9 mouse cellular contexts compared by ENCODE assay signal in the genomic region with DNA sequence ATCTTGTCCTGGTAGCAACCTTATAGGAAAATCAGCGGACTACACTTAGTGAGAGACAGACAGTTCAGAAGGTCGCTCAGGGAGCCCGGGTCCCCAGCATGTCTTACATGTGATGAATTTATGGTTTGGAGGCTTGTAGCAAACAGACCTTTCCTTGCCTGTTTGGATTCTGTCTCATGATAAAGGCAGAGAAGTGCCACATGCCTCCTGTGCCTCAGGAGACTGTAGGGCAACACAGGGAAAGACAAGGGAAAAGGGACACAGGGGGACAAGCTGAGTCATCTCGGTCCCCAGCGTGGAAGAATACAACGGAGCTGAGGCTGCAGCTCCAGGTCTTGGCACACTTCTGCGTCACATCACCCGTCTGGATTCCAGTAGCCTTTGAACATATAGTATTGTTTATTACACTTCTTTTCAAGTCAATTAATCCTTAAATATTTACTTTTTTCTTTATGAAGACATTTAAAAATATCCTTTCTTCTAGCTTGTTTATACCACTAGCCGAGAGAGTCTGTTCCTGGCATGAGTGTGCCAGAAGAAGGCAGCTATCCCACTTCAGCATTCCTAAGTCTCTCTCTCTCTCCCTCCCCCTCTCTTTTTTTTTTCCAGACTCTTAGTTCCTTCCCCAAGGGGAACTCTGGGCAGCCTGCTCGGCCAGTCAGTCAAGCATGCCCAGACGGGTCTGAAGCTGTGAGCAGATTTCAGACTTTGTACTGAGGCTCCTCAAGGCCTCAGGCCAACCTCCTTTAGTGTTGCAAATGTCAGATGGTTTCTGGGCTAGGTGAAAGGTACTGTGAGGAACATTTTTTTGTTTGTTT.
A peak's percentile ranks its signal among the peaks of the same experiment; 100 is the strongest.
DNase-seq lines count a peak whose midpoint lies in the region; ATAC-seq and TF ChIP-seq lines count a peak whose summit lies in the region.
"Had no signal": no experiment of that assay in that cellular context is flagged by ENCODE, and none has a peak within 500 bp of the region (broad histone marks: within the 10 kb centered on the region; RNA-seq: fewer than 3 reads in every experiment).

No protein-coding gene starts in this region.

- no peak for ATAC-seq in midbrain, postnatal 0 days (ENCODE audit: low FRiP score)
- ATAC-seq in stomach, embryonic 16.5 days (ENCODE audit: insufficient read depth, low FRiP score): peak; percentile 88

- no peaks in the 10 kb centered on the region for H3K36me3 ChIP-seq in midbrain, postnatal 0 days (ENCODE audit: insufficient read depth, low read length)
- no peaks in the 10 kb centered on the region for H3K36me3 ChIP-seq in midbrain, embryonic 10.5 days
- H3K36me3 ChIP-seq in stomach, embryonic 16.5 days (ENCODE audit: control insufficient read depth, insufficient read depth, low read length): no peaks in the 10 kb centered on the region
- H3K36me3 ChIP-seq: liver, embryonic 13.5 days had no signal

- WGBS in midbrain, postnatal 0 days: 52% methylated on average over 11 of the region's 11 CpGs
- 61% methylated on average over 11 of the region's 11 CpGs for WGBS in midbrain, embryonic 10.5 days
- 24% methylated on average over 11 of the region's 11 CpGs for WGBS in stomach, embryonic 16.5 days

- H3K27ac ChIP-seq in midbrain, postnatal 0 days (ENCODE audit: low read depth, low read length): no peak overlapping the region
- H3K27ac ChIP-seq in midbrain, embryonic 10.5 days (replicated peaks): no peak overlapping the region
- H3K27ac ChIP-seq in embryonic fibroblast, embryonic 13.5 days (ENCODE audit: insufficient read depth, low read length): peak overlapping the region; percentile 13; the same call in 1 of the 2 replicates
- peak overlapping the region; percentile 56 for H3K27ac ChIP-seq in stomach, embryonic 16.5 days (ENCODE audit: low read length)
- H3K27ac ChIP-seq: liver, embryonic 13.5 days had no signal

- H3K4me1 ChIP-seq in midbrain, postnatal 0 days (ENCODE audit: insufficient read depth, low read length): no peaks in the 10 kb centered on the region; the same call in 1 of the 2 replicates
- peaks cover 9% of the 10 kb centered on the region for H3K4me1 ChIP-seq in midbrain, embryonic 10.5 days
- no peaks in the 10 kb centered on the region for H3K4me1 ChIP-seq in embryonic fibroblast, embryonic 13.5 days (ENCODE audit: control insufficient read depth, insufficient read depth, low read length)
- H3K4me1 ChIP-seq in stomach, embryonic 16.5 days (ENCODE audit: control insufficient read depth, insufficient read depth, low read length): peaks cover 3% of the 10 kb centered on the region; the same call in 1 of the 2 replicates

- no peak for TF ChIP-seq CTCF in midbrain, postnatal 0 days (IDR thresholded peaks at IDR 0.05)
- no peak for TF ChIP-seq CTCF in embryonic fibroblast, embryonic 13.5 days (IDR thresholded peaks at IDR 0.05; ENCODE audit: borderline replicate concordance, insufficient read depth, low read length)

- no peaks in the 10 kb centered on the region for H3K27me3 ChIP-seq in midbrain, postnatal 0 days (ENCODE audit: insufficient read depth, low read length)
- H3K27me3 ChIP-seq in midbrain, embryonic 10.5 days (ENCODE audit: low read depth, poor library complexity, severe bottlenecking): no peaks in the 10 kb centered on the region
- no peaks in the 10 kb centered on the region for H3K27me3 ChIP-seq in stomach, embryonic 16.5 days (ENCODE audit: control insufficient read depth, insufficient read depth, low read length)
- H3K27me3 ChIP-seq: liver, embryonic 13.5 days had no signal

- H3K9me3 ChIP-seq in midbrain, postnatal 0 days (ENCODE audit: low read length): no peaks in the 10 kb centered on the region
- H3K9me3 ChIP-seq in midbrain, embryonic 10.5 days (replicated peaks): no peaks in the 10 kb centered on the region
- H3K9me3 ChIP-seq in stomach, embryonic 16.5 days (replicated peaks; ENCODE audit: control insufficient read depth, low read length): no peaks in the 10 kb centered on the region; the same call in 1 of the 2 replicates
- H3K9me3 ChIP-seq: liver, embryonic 13.5 days had no signal

- H3K9ac ChIP-seq in midbrain, postnatal 0 days (replicated peaks; ENCODE audit: low read length, poor library complexity, severe bottlenecking): no peak overlapping the region
- H3K9ac ChIP-seq in stomach, embryonic 16.5 days (ENCODE audit: low read length): no peak overlapping the region
- H3K9ac ChIP-seq: liver, embryonic 13.5 days had no signal

- H3K4me3 ChIP-seq in midbrain, postnatal 0 days (ENCODE audit: low read depth, low read length): no peak overlapping the region
- H3K4me3 ChIP-seq in midbrain, embryonic 10.5 days: no peak overlapping the region
- H3K4me3 ChIP-seq in embryonic fibroblast, embryonic 13.5 days (ENCODE audit: insufficient read depth, low read length): no peak overlapping the region
- no peak overlapping the region for H3K4me3 ChIP-seq in stomach, embryonic 16.5 days (replicated peaks; ENCODE audit: low read length)
- H3K4me3 ChIP-seq: liver, embryonic 13.5 days had no signal

- TF ChIP-seq POLR2A in embryonic fibroblast, embryonic 13.5 days (IDR thresholded peaks at IDR 0.05; ENCODE audit: low read depth, low read length): no peak

- DNase-seq in midbrain, postnatal 0 days (ENCODE audit: low spot score): peak; percentile 48
- DNase-seq in midbrain, embryonic 10.5 days (ENCODE audit: low spot score): no peak
- DNase-seq in kidney, postnatal 10 days: peak; percentile 57
- DNase-seq in cerebellum, postnatal 14 days: no peak
- DNase-seq in heart, adult 18-20 months: no peak
- DNase-seq in spleen, postnatal 10 days (ENCODE audit: low spot score in 2 of 2): no peak
- DNase-seq: liver, embryonic 13.5 days had no signal

- H3K4me2 ChIP-seq in midbrain, postnatal 0 days (ENCODE audit: low read depth, low read length, poor library complexity, severe bottlenecking): no peak overlapping the region
- H3K4me2 ChIP-seq in stomach, embryonic 16.5 days (ENCODE audit: low read depth, low read length): no peak overlapping the region
- H3K4me2 ChIP-seq: liver, embryonic 13.5 days had no signal

Comparison
In these comparisons a context has a peak if more than half of its experiments do, and no peak if none do; other contexts are left out.
1. DNase-seq: peak in midbrain, postnatal 0 days (single experiment) and kidney, postnatal 10 days (single experiment); none in midbrain, embryonic 10.5 days (single experiment), cerebellum, postnatal 14 days (0 of 2), heart, adult 18-20 months (0 of 2) and spleen, postnatal 10 days (0 of 2).
2. H3K27ac ChIP-seq: peak in embryonic fibroblast, embryonic 13.5 days (single experiment) and stomach, embryonic 16.5 days (single experiment); none in midbrain, postnatal 0 days (single experiment) and midbrain, embryonic 10.5 days (single experiment).